In the genomic region with DNA sequence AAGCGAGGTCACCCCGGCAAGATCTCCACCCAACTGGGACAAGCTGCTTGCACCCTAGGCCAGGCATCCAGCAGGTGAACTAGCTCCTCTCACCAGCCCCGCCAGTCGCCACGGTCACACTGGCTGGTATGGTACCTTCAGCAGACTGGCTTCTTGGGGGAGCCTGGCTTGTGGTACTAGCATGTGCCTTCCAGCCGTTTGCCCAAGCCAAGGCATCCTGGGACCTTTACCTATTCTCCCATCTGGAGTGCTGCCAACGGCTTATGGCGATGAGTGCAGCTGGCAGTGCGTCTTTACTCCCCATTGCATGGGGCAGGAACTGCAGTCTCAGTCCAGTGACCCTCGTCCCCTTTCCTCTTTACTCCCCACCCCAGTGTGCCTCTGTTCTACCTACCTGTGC, we compare ENCODE assay signal across 18 mouse cellular contexts.
A peak's percentile ranks its signal among the peaks of the same experiment; 100 is the strongest.
DNase-seq lines count a peak whose midpoint lies in the region; ATAC-seq and TF ChIP-seq lines count a peak whose summit lies in the region.
"Had no signal": no experiment of that assay in that cellular context is flagged by ENCODE, and none has a peak within 500 bp of the region (broad histone marks: within the 10 kb centered on the region; RNA-seq: fewer than 3 reads in every experiment).

No protein-coding gene starts in this region.

- H3K9me3 ChIP-seq in heart, embryonic 12.5 days (replicated peaks): no peaks in the 10 kb centered on the region
- no peaks in the 10 kb centered on the region for H3K9me3 ChIP-seq in kidney, embryonic 16.5 days (ENCODE audit: low read length)
- no peaks in the 10 kb centered on the region for H3K9me3 ChIP-seq in kidney, embryonic 14.5 days (ENCODE audit: control insufficient read depth, low read length)
- H3K9me3 ChIP-seq: liver, embryonic 13.5 days; lung, embryonic 15.5 days; midbrain, embryonic 15.5 days had no signal

- no peak for DNase-seq in heart, postnatal 36 days
- DNase-seq in 3T3-L1 (ENCODE audit: low read depth, low spot score): peak; percentile 7
- DNase-seq in brain, embryonic 14.5 days (ENCODE audit: low read depth): peak; percentile 25
- no peak for DNase-seq in spleen, adult 18-20 months
- DNase-seq in urinary bladder, postnatal 14 days (ENCODE audit: low spot score): no peak
- DNase-seq: embryo, embryonic 11 days; gastrocnemius, postnatal 14 days; kidney, adult 2 months; liver, embryonic 13.5 days; thymus, postnatal 25 days had no signal

- H3K27me3 ChIP-seq in heart, embryonic 12.5 days (replicated peaks): no peaks in the 10 kb centered on the region
- no peaks in the 10 kb centered on the region for H3K27me3 ChIP-seq in kidney, embryonic 16.5 days (ENCODE audit: insufficient read depth, low read length)
- H3K27me3 ChIP-seq in kidney, embryonic 14.5 days (ENCODE audit: control insufficient read depth, insufficient read depth, low read length): no peaks in the 10 kb centered on the region
- H3K27me3 ChIP-seq: liver, embryonic 13.5 days; lung, embryonic 15.5 days; midbrain, embryonic 15.5 days had no signal

- TF ChIP-seq POLR2A in brain, embryonic 14.5 days (IDR thresholded peaks at IDR 0.05; ENCODE audit: borderline replicate concordance, extremely low read depth, insufficient read depth, insufficient read length, poor library complexity, severe bottlenecking): no peak

- no peak for TF ChIP-seq CTCF in brain, embryonic 14.5 days (IDR thresholded peaks at IDR 0.05; ENCODE audit: borderline replicate concordance, extremely low read depth, insufficient read depth, insufficient read length)

- H3K4me1 ChIP-seq in heart, embryonic 12.5 days (replicated peaks): peaks cover 53% of the 10 kb centered on the region
- peaks cover 18% of the 10 kb centered on the region for H3K4me1 ChIP-seq in kidney, embryonic 16.5 days (ENCODE audit: insufficient read depth, low read length)
- H3K4me1 ChIP-seq in kidney, embryonic 14.5 days (ENCODE audit: control insufficient read depth, insufficient read depth, low read length): no peaks in the 10 kb centered on the region

- ATAC-seq in heart, embryonic 12.5 days (ENCODE audit: insufficient number of reproducible peaks, low FRiP score): 0 out of 2 replicates have a peak, but pooled peaks have one; percentile 12
- 0 out of 2 replicates have a peak, but pooled peaks have one; percentile 28 for ATAC-seq in kidney, embryonic 16.5 days (ENCODE audit: low FRiP score, low TSS enrichment)
- ATAC-seq in kidney, embryonic 14.5 days (ENCODE audit: low FRiP score, low TSS enrichment): no peak; the same call in 1 of the 2 replicates
- ATAC-seq: CD4-positive, CD25-positive, alpha-beta regulatory T cell, adult 4 months; midbrain, embryonic 15.5 days had no signal

- H3K4me3 ChIP-seq in heart, embryonic 12.5 days: no peak overlapping the region
- H3K4me3 ChIP-seq in kidney, embryonic 16.5 days (ENCODE audit: low read length): no peak overlapping the region
- H3K4me3 ChIP-seq in kidney, embryonic 14.5 days (ENCODE audit: low read length): no peak overlapping the region
- H3K4me3 ChIP-seq: left cerebral cortex, adult 2 months; limb, embryonic 12.5 days; liver, embryonic 13.5 days; lung, embryonic 15.5 days; midbrain, embryonic 15.5 days had no signal

- no peaks in the 10 kb centered on the region for H3K36me3 ChIP-seq in heart, embryonic 12.5 days
- H3K36me3 ChIP-seq in kidney, embryonic 16.5 days (ENCODE audit: insufficient read depth, low read length): no peaks in the 10 kb centered on the region
- no peaks in the 10 kb centered on the region for H3K36me3 ChIP-seq in kidney, embryonic 14.5 days (ENCODE audit: control insufficient read depth, insufficient read depth, low read length)
- H3K36me3 ChIP-seq: limb, embryonic 12.5 days; liver, embryonic 13.5 days; lung, embryonic 15.5 days; midbrain, embryonic 15.5 days had no signal

- H3K4me2 ChIP-seq in heart, embryonic 12.5 days: no peak overlapping the region
- H3K4me2 ChIP-seq in kidney, embryonic 16.5 days (replicated peaks; ENCODE audit: low read depth, low read length): no peak overlapping the region
- H3K4me2 ChIP-seq in kidney, embryonic 14.5 days (replicated peaks; ENCODE audit: low read depth, low read length): no peak overlapping the region
- H3K4me2 ChIP-seq: limb, embryonic 12.5 days; liver, embryonic 13.5 days; lung, embryonic 15.5 days; midbrain, embryonic 15.5 days had no signal

- H3K9ac ChIP-seq in heart, embryonic 12.5 days: no peak overlapping the region
- no peak overlapping the region for H3K9ac ChIP-seq in kidney, embryonic 16.5 days (replicated peaks; ENCODE audit: low read length)
- H3K9ac ChIP-seq in kidney, embryonic 14.5 days (ENCODE audit: low read depth, low read length): no peak overlapping the region; the same call in 1 of the 2 replicates
- H3K9ac ChIP-seq: limb, embryonic 12.5 days; liver, embryonic 13.5 days; lung, embryonic 15.5 days; midbrain, embryonic 15.5 days had no signal

- intact Hi-C loops in heart, postnatal 36 days (cut with DNase I): no loop called here

- WGBS in heart, embryonic 12.5 days: 70% methylated on average over 10 of the region's 10 CpGs
- WGBS in kidney, embryonic 16.5 days: 62% methylated on average over 10 of the region's 10 CpGs
- 70% methylated on average over 10 of the region's 10 CpGs for WGBS in kidney, embryonic 14.5 days

- no peak overlapping the region for H3K27ac ChIP-seq in heart, embryonic 12.5 days (ENCODE audit: poor library complexity, severe bottlenecking)
- no peak overlapping the region for H3K27ac ChIP-seq in kidney, embryonic 16.5 days (ENCODE audit: low read length)
- no peak overlapping the region for H3K27ac ChIP-seq in kidney, embryonic 14.5 days (ENCODE audit: low read depth, low read length)
- H3K27ac ChIP-seq: left cerebral cortex, adult 2 months; limb, embryonic 12.5 days; liver, embryonic 13.5 days; lung, embryonic 15.5 days; midbrain, embryonic 15.5 days had no signal

Comparison
In these comparisons a context has a peak if more than half of its experiments do, and no peak if none do; other contexts are left out.
1. DNase-seq: peak in 3T3-L1 (single experiment) and brain, embryonic 14.5 days (single experiment); none in heart, postnatal 36 days (0 of 2), spleen, adult 18-20 months (0 of 2) and urinary bladder, postnatal 14 days (single experiment).